ENCODE assay signal across 12 mouse cellular contexts in genomic region chr6:101048836-101049361, GRCm38 (mm10).
DNase-seq lines count a peak whose midpoint lies in the region; ATAC-seq and TF ChIP-seq lines count a peak whose summit lies in the region.
"Had no signal": no experiment of that assay in that cellular context is flagged by ENCODE, and none has a peak within 500 bp of the region (broad histone marks: within the 10 kb centered on the region; RNA-seq: fewer than 3 reads in every experiment).

No protein-coding gene starts in this region.

- WGBS in embryonic facial prominence, embryonic 10.5 days = 39% methylated on average over 15 of the region's 15 CpGs
- WGBS in forebrain, embryonic 14.5 days = 26% methylated on average over 15 of the region's 15 CpGs
- WGBS in limb, embryonic 11.5 days = 51% methylated on average over 15 of the region's 15 CpGs
- WGBS in neural tube, embryonic 13.5 days = 34% methylated on average over 15 of the region's 15 CpGs
- 71% methylated on average over 15 of the region's 15 CpGs for WGBS in stomach, postnatal 0 days

- no peaks in the 10 kb centered on the region for H3K27me3 ChIP-seq in embryonic facial prominence, embryonic 10.5 days (replicated peaks; ENCODE audit: low read depth, poor library complexity, severe bottlenecking)
- no peaks in the 10 kb centered on the region for H3K27me3 ChIP-seq in forebrain, embryonic 14.5 days (replicated peaks; ENCODE audit: control insufficient read depth, insufficient read depth, low read length)
- H3K27me3 ChIP-seq in limb, embryonic 11.5 days (ENCODE audit: control insufficient read depth, insufficient read depth, low read length) = no peaks in the 10 kb centered on the region
- no peaks in the 10 kb centered on the region for H3K27me3 ChIP-seq in neural tube, embryonic 13.5 days
- H3K27me3 ChIP-seq in stomach, postnatal 0 days (ENCODE audit: control insufficient read depth, insufficient read depth, low read length) = no peaks in the 10 kb centered on the region
- H3K27me3 ChIP-seq: limb, embryonic 12.5 days had no signal

- no peaks in the 10 kb centered on the region for H3K36me3 ChIP-seq in embryonic facial prominence, embryonic 10.5 days (replicated peaks)
- H3K36me3 ChIP-seq in forebrain, embryonic 14.5 days (ENCODE audit: control insufficient read depth, insufficient read depth, low read length) = no peaks in the 10 kb centered on the region
- H3K36me3 ChIP-seq in limb, embryonic 11.5 days (ENCODE audit: control insufficient read depth, insufficient read depth, low read length) = no peaks in the 10 kb centered on the region
- H3K36me3 ChIP-seq in neural tube, embryonic 13.5 days = no peaks in the 10 kb centered on the region
- H3K36me3 ChIP-seq in stomach, postnatal 0 days (ENCODE audit: control insufficient read depth, insufficient read depth, low read length) = no peaks in the 10 kb centered on the region
- H3K36me3 ChIP-seq: heart, embryonic 10.5 days; limb, embryonic 12.5 days had no signal

- H3K27ac ChIP-seq in embryonic facial prominence, embryonic 10.5 days (replicated peaks) = peak overlapping the region; percentile 66
- no peak overlapping the region; the same call in 1 of the 2 replicates for H3K27ac ChIP-seq in forebrain, embryonic 14.5 days (ENCODE audit: low read depth, low read length)
- H3K27ac ChIP-seq in limb, embryonic 11.5 days (replicated peaks; ENCODE audit: low read depth, low read length) = no peak overlapping the region
- 0 out of 2 replicates have a peak overlapping the region, but pooled peaks have one; percentile 9 for H3K27ac ChIP-seq in neural tube, embryonic 13.5 days (replicated peaks)
- no peak overlapping the region for H3K27ac ChIP-seq in stomach, postnatal 0 days (replicated peaks)
- H3K27ac ChIP-seq: heart, embryonic 10.5 days; limb, embryonic 12.5 days had no signal

- no peak for TF ChIP-seq EP300 in stomach, postnatal 0 days (optimal IDR thresholded peaks at IDR 0.05)

- H3K9ac ChIP-seq in forebrain, embryonic 14.5 days (ENCODE audit: low read length) = peak overlapping the region; percentile 10; the same call in 1 of the 2 replicates
- no peak overlapping the region for H3K9ac ChIP-seq in limb, embryonic 11.5 days (ENCODE audit: low read length)
- 0 out of 2 replicates have a peak overlapping the region, but pooled peaks have one; percentile 22 for H3K9ac ChIP-seq in neural tube, embryonic 13.5 days
- H3K9ac ChIP-seq in stomach, postnatal 0 days (ENCODE audit: low read length) = no peak overlapping the region
- H3K9ac ChIP-seq: limb, embryonic 12.5 days had no signal

- peaks cover 11% of the 10 kb centered on the region for H3K4me1 ChIP-seq in embryonic facial prominence, embryonic 10.5 days
- peaks cover 2% of the 10 kb centered on the region; the same call in 1 of the 2 replicates for H3K4me1 ChIP-seq in forebrain, embryonic 14.5 days (ENCODE audit: control insufficient read depth, insufficient read depth, low read length)
- peaks cover 4% of the 10 kb centered on the region; the same call in 1 of the 2 replicates for H3K4me1 ChIP-seq in limb, embryonic 11.5 days (ENCODE audit: control insufficient read depth, insufficient read depth, low read length)
- H3K4me1 ChIP-seq in neural tube, embryonic 13.5 days (replicated peaks) = peaks cover 10% of the 10 kb centered on the region
- H3K4me1 ChIP-seq in stomach, postnatal 0 days (replicated peaks; ENCODE audit: control insufficient read depth, insufficient read depth) = no peaks in the 10 kb centered on the region
- H3K4me1 ChIP-seq: heart, embryonic 10.5 days had no signal

- DNase-seq in embryonic facial prominence, embryonic 10.5 days (ENCODE audit: low spot score) = peak; percentile 50
- DNase-seq in forebrain, embryonic 14.5 days (ENCODE audit: low spot score) = peak; percentile 65
- DNase-seq in limb, embryonic 11.5 days (ENCODE audit: low spot score) = peak; percentile 38
- no peak for DNase-seq in gastrocnemius, postnatal 4 days (ENCODE audit: low spot score in 2 of 2)
- DNase-seq in stomach, postnatal 0 days (ENCODE audit: low spot score) = no peak
- no peak for DNase-seq in cerebellum, adult 18-20 months
- DNase-seq: right cerebral cortex, postnatal 4 days had no signal

- TF ChIP-seq CTCF in stomach, postnatal 0 days (IDR thresholded peaks at IDR 0.05; ENCODE audit: low read depth) = no peak

- peak; percentile 79 for ATAC-seq in forebrain, embryonic 14.5 days
- no peak; the same call in 1 of the 2 replicates for ATAC-seq in limb, embryonic 11.5 days (ENCODE audit: insufficient number of reproducible peaks, low FRiP score, low TSS enrichment, low read depth)
- peak; percentile 27; the same call in 1 of the 2 replicates for ATAC-seq in neural tube, embryonic 13.5 days (ENCODE audit: low read depth)
- no peak for ATAC-seq in stomach, postnatal 0 days (ENCODE audit: low FRiP score, low TSS enrichment)
- ATAC-seq: inflammation-experienced regulatory T-cells, adult 6 months; lung, postnatal 0 days had no signal

- H3K9me3 ChIP-seq in embryonic facial prominence, embryonic 10.5 days = no peaks in the 10 kb centered on the region
- H3K9me3 ChIP-seq in forebrain, embryonic 14.5 days (replicated peaks; ENCODE audit: control insufficient read depth, low read length) = no peaks in the 10 kb centered on the region
- H3K9me3 ChIP-seq in limb, embryonic 11.5 days (ENCODE audit: control insufficient read depth, low read length) = no peaks in the 10 kb centered on the region
- H3K9me3 ChIP-seq in neural tube, embryonic 13.5 days = no peaks in the 10 kb centered on the region
- no peaks in the 10 kb centered on the region for H3K9me3 ChIP-seq in stomach, postnatal 0 days (ENCODE audit: control insufficient read depth, low read length)
- H3K9me3 ChIP-seq: heart, embryonic 10.5 days; limb, embryonic 12.5 days had no signal

- 0 out of 2 replicates have a peak overlapping the region, but pooled peaks have one; percentile 13 for H3K4me2 ChIP-seq in forebrain, embryonic 14.5 days (ENCODE audit: low read length)
- no peak overlapping the region for H3K4me2 ChIP-seq in limb, embryonic 11.5 days (ENCODE audit: low read depth, severe bottlenecking)
- peak overlapping the region; percentile 16; the same call in 1 of the 2 replicates for H3K4me2 ChIP-seq in neural tube, embryonic 13.5 days
- H3K4me2 ChIP-seq in stomach, postnatal 0 days (replicated peaks; ENCODE audit: low read depth) = no peak overlapping the region
- H3K4me2 ChIP-seq: limb, embryonic 12.5 days had no signal

- H3K4me3 ChIP-seq in embryonic facial prominence, embryonic 10.5 days = no peak overlapping the region
- H3K4me3 ChIP-seq in forebrain, embryonic 14.5 days (ENCODE audit: low read depth, low read length) = no peak overlapping the region
- H3K4me3 ChIP-seq in limb, embryonic 11.5 days (ENCODE audit: low read depth, low read length) = no peak overlapping the region
- no peak overlapping the region for H3K4me3 ChIP-seq in neural tube, embryonic 13.5 days
- no peak overlapping the region for H3K4me3 ChIP-seq in stomach, postnatal 0 days (ENCODE audit: low read depth, low read length)
- H3K4me3 ChIP-seq: heart, embryonic 10.5 days; limb, embryonic 12.5 days had no signal

Comparison
In these comparisons a context has a peak if more than half of its experiments do, and no peak if none do; other contexts are left out.
1. DNase-seq: peak in embryonic facial prominence, embryonic 10.5 days (single experiment), forebrain, embryonic 14.5 days (single experiment) and limb, embryonic 11.5 days (single experiment); none in gastrocnemius, postnatal 4 days (0 of 2), stomach, postnatal 0 days (single experiment) and cerebellum, adult 18-20 months (0 of 2).
2. H3K27ac ChIP-seq: peak in embryonic facial prominence, embryonic 10.5 days (single experiment) and neural tube, embryonic 13.5 days (single experiment); none in forebrain, embryonic 14.5 days (single experiment), limb, embryonic 11.5 days (single experiment) and stomach, postnatal 0 days (single experiment).
3. ATAC-seq: peak in forebrain, embryonic 14.5 days (single experiment) and neural tube, embryonic 13.5 days (single experiment); none in limb, embryonic 11.5 days (single experiment) and stomach, postnatal 0 days (single experiment).
4. H3K4me2 ChIP-seq: peak in forebrain, embryonic 14.5 days (single experiment) and neural tube, embryonic 13.5 days (single experiment); none in limb, embryonic 11.5 days (single experiment) and stomach, postnatal 0 days (single experiment).
5. H3K9ac ChIP-seq: peak in forebrain, embryonic 14.5 days (single experiment) and neural tube, embryonic 13.5 days (single experiment); none in limb, embryonic 11.5 days (single experiment) and stomach, postnatal 0 days (single experiment).